Mouse (Mus musculus) testis, postnatal 14 days (tissue): ENCODE data around the gene Zfp574.

Source experiments
- DNase-seq: peaks from one replicate; pipeline ENCODE4 v3.0.0; 2021; ENCODE audit warnings: low spot score

Gene Zfp574

GRCm38 (mm10) chr7:25073924-25074323, 1.6 kb downstream of the Zfp574 start:
- DNase-seq, result no peak

GRCm38 (mm10) chr7:25076296-25076662, 3.9 kb downstream of the Zfp574 start:
- no peak for DNase-seq

GRCm38 (mm10) chr7:25076663-25077413, 4.5 kb downstream of the Zfp574 start:
- DNase-seq, result peak; percentile 99

GRCm38 (mm10) chr7:25077414-25077755, 5.0 kb downstream of the Zfp574 start:
- no peak for DNase-seq

GRCm38 (mm10) chr7:25079496-25080026, 7.2 kb downstream of the Zfp574 start:
- no peak for DNase-seq

- no peak for DNase-seq
Observed at GRCm38 (mm10) chr7:25080431-25080830, 8.1 kb downstream of the Zfp574 start.

- DNase-seq, result no peak
Observed at GRCm38 (mm10) chr7:25082510-25082909, 10.1 kb downstream of the Zfp574 start.

- DNase-seq, result no peak
Observed at GRCm38 (mm10) chr7:25084621-25085020, 12.3 kb downstream of the Zfp574 start.

GRCm38 (mm10) chr7:25086656-25087055, 14.3 kb downstream of the Zfp574 start:
- no peak for DNase-seq

GRCm38 (mm10) chr7:25087256-25087912, 15.0 kb downstream of the Zfp574 start:
- DNase-seq, result no peak

- no peak for DNase-seq
Observed at GRCm38 (mm10) chr7:25087972-25088371, 15.6 kb downstream of the Zfp574 start.

GRCm38 (mm10) chr7:25088531-25088930, 16.2 kb downstream of the Zfp574 start:
- DNase-seq, result no peak

- no peak for DNase-seq
Observed at GRCm38 (mm10) chr7:25088968-25089367, 16.6 kb downstream of the Zfp574 start.

GRCm38 (mm10) chr7:25089875-25090274, 17.5 kb downstream of the Zfp574 start:
- DNase-seq, result no peak

GRCm38 (mm10) chr7:25098169-25098568, 25.8 kb downstream of the Zfp574 start:
- DNase-seq, result no peak

GRCm38 (mm10) chr7:25099581-25099980, 27.2 kb downstream of the Zfp574 start:
- DNase-seq, result no peak

GRCm38 (mm10) chr7:25105411-25106160, 33.2 kb downstream of the Zfp574 start:
- peak; percentile 52 for DNase-seq

- DNase-seq, result no peak
Observed at GRCm38 (mm10) chr7:25106790-25107502, 34.6 kb downstream of the Zfp574 start.

- no peak for DNase-seq
Observed at GRCm38 (mm10) chr7:25109355-25109754, 37.0 kb downstream of the Zfp574 start.

GRCm38 (mm10) chr7:25110336-25110735, 38.0 kb downstream of the Zfp574 start:
- no peak for DNase-seq

- no peak for DNase-seq
Observed at GRCm38 (mm10) chr7:25112178-25112955, 40.0 kb downstream of the Zfp574 start.
